Mouse (Mus musculus): Measurements from ENCODE around the gene Pdzk1. TPM values are rescaled to one million over a fixed set of nuclear protein-coding genes. Genes with fewer than 3 reads are reported as not detected.
A peak's percentile ranks its signal among the peaks of the same experiment; 100 is the strongest.

Gene Pdzk1
- polyA plus RNA-seq (2015; fragmentation: Nextera tagmentation; extraction: Ambion mirVana), result 0.16 TPM in 1 of 2 replicates, not detected in the other

DNA sequence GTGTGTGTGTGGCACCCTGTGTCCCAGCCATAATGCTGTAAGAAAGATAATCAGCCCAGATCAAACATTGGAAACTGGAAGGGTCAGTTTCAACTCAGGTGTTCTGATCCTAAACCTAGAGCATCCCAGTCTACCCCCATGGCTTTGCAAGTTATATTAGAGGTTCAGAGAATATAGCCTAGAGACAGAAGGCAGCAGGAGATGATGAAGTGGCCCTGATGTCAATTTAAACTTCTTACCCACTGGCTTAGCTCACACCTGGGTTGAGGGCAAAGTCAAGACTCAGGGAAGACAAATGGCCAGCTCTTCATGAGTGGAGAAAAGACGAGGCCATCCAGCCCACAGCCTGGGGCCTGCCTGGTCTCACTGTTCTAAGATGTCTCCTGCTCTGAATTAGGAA is at the start of gene Pdzk1, which contains the start of gene Cd160:
Pdzk1 (plus strand) TSS at position 301 of the 400 bp plus-strand sequence.
Cd160 (minus strand) TSS at position 368 of the 400 bp plus-strand sequence.
- H3K36me3 ChIP-seq, result no peaks in the 10 kb centered on the region
- ATAC-seq (ENCODE audit: low FRiP score, low read depth), result no peak
- no peak within 1 kb of the TSS for H3K27ac ChIP-seq (replicated peaks)
- H3K4me1 ChIP-seq (replicated peaks), result 0 out of 2 replicates have a peak, but pooled peaks cover 3% of the 10 kb centered on the region
- H3K4me2 ChIP-seq, result no peak within 1 kb of the TSS
- no peaks in the 10 kb centered on the region for H3K27me3 ChIP-seq
- H3K9me3 ChIP-seq, result no peaks in the 10 kb centered on the region
- no peak within 1 kb of the TSS for H3K4me3 ChIP-seq
- no peak within 1 kb of the TSS for H3K9ac ChIP-seq
- 79% methylated on average over 1 of the region's 1 CpGs for WGBS

DNA sequence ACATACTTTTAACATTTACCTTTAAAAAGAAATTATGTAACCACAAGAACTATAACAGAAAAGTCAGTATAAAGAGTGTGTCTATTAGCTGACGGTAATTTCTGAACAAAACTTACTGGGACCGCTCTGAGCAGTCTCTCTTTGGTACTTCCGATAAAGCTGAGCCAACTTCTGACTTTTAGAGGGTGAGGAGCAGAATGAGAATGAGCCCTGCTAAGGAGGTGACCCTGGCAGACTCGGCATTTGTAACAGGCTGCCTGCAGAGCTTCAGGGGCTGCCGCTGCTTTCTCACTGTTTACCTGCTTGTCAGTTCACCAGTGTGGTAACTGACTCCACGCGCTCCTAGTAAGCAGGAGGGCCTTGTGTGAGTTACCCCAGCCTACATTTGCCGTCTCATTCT is 46.8 kb upstream of the Pdzk1 start:
- no peak for ATAC-seq (ENCODE audit: low FRiP score, low read depth)
- peak overlapping the region; percentile 48; the same call in 1 of the 2 replicates for H3K27ac ChIP-seq (replicated peaks)
- H3K4me3 ChIP-seq, result no peak overlapping the region
- H3K36me3 ChIP-seq, result peaks cover 24% of the 10 kb centered on the region
- WGBS, result 69% methylated on average over 8 of the region's 8 CpGs
- H3K4me2 ChIP-seq, result no peak overlapping the region
- H3K9ac ChIP-seq, result no peak overlapping the region
- no peaks in the 10 kb centered on the region for H3K9me3 ChIP-seq
- H3K27me3 ChIP-seq, result no peaks in the 10 kb centered on the region
- no peaks in the 10 kb centered on the region for H3K4me1 ChIP-seq (replicated peaks)

DNA sequence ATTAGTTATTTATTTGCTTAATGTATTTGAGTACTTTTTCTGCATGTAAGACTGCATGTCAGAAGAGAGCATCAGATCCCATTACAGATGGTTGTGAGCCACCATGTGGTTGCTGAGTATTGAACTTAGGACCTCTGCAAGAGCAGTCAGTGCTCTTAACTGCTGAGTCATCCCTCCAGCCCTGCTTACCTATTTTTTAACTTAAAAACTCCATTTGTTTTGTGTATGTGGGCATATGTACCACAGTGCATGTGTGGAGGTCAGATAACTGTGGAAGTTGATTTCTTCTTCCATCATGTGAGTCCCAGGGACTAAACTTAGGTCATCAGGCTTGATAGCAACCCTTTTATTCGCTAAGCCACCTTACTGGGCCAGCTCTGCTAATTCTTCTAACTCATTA is 41.3 kb upstream of the Pdzk1 start:
- no peaks in the 10 kb centered on the region for H3K9me3 ChIP-seq
- H3K4me1 ChIP-seq (replicated peaks), result no peaks in the 10 kb centered on the region
- no peak overlapping the region for H3K4me2 ChIP-seq
- H3K27me3 ChIP-seq, result no peaks in the 10 kb centered on the region
- H3K4me3 ChIP-seq, result no peak overlapping the region
- peaks cover 56% of the 10 kb centered on the region for H3K36me3 ChIP-seq
- 95% methylated on average over 1 of the region's 1 CpGs for WGBS
- no peak overlapping the region for H3K9ac ChIP-seq
- ATAC-seq (ENCODE audit: low FRiP score, low read depth), result no peak
- no peak overlapping the region for H3K27ac ChIP-seq (replicated peaks)

DNA sequence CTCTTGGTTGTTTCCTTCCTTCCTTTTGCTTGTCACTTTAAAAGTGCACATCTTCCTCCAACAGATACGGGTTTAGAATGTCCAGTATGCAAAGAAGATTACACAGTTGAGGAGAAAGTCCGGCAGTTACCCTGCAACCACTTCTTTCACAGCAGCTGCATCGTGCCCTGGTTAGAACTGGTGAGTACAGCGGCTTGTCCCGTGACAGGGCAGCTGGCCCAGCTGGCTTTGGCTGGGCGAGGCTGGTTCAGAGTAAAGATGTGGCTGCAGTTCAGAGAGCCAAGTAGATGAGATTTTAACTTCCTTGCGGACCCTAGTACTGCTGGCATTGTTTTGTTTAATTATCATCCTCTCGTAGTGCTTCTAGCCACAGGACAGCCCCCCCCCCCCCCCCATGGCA is 40.6 kb upstream of the Pdzk1 start:
- 83% methylated on average over 8 of the region's 8 CpGs for WGBS

GRCm38 (mm10) chr3:96800254-96800653 is 28.8 kb upstream of the Pdzk1 start:
- no peaks in the 10 kb centered on the region for H3K27me3 ChIP-seq
- whole genome bisulfite sequencing, result 91% methylated on average over 11 of the region's 11 CpGs
- no peak for ATAC-seq (ENCODE audit: low FRiP score, low read depth)

More for the DNA sequence above, 40.6 kb upstream of the Pdzk1 start:
- H3K4me2 ChIP-seq, result no peak overlapping the region
- no peaks in the 10 kb centered on the region for H3K9me3 ChIP-seq
- H3K36me3 ChIP-seq, result peaks cover 56% of the 10 kb centered on the region
- no peak overlapping the region for H3K27ac ChIP-seq (replicated peaks)
- no peak overlapping the region for H3K4me3 ChIP-seq
- ATAC-seq (ENCODE audit: low FRiP score, low read depth), result no peak
- no peak overlapping the region for H3K9ac ChIP-seq
- H3K27me3 ChIP-seq, result no peaks in the 10 kb centered on the region
- no peaks in the 10 kb centered on the region for H3K4me1 ChIP-seq (replicated peaks)

DNA sequence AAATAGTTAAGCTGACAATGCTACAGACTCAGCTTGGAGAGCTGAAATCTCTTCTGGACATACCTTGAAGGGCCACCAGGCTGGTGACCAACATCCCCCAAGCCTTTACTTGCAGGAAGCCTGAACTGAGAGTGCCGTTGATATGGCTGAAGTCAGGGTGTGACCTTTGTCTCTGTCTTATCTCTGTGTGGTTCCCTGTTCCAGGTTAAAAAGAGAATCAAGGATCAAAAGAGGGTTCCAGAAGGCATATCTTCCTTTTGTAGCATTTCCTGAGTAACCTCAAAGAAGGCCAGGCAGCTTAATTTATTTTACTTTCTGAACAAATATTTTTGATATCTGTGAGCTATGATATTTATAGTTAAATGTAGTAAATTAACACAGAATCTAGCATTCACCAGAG is 26.9 kb upstream of the Pdzk1 start:
- Histone ChIP-seq H3K4me1 (replicated peaks) (no peaks in the 10 kb centered on the region), H3K9me3 (no peaks in the 10 kb centered on the region), H3K27me3 (no peaks in the 10 kb centered on the region), H3K36me3 (0 out of 2 replicates have a peak, but pooled peaks cover 5% of the 10 kb centered on the region), H3K4me3 (no peak overlapping the region), H3K4me2 (no peak overlapping the region), H3K27ac (replicated peaks) (no peak overlapping the region), H3K9ac (no peak overlapping the region)
- 97% methylated on average over 1 of the region's 1 CpGs for WGBS
- no peak for ATAC-seq (ENCODE audit: low FRiP score, low read depth)

More at GRCm38 (mm10) chr3:96800254-96800653, 28.8 kb upstream of the Pdzk1 start:
- H3K9me3 ChIP-seq, result no peaks in the 10 kb centered on the region
- no peak overlapping the region for H3K4me2 ChIP-seq
- no peak overlapping the region for H3K27ac ChIP-seq (replicated peaks)
- no peak overlapping the region for H3K4me3 ChIP-seq
- H3K36me3 ChIP-seq, result peaks cover 4% of the 10 kb centered on the region; the same call in 1 of the 2 replicates
- H3K9ac ChIP-seq, result no peak overlapping the region
- no peaks in the 10 kb centered on the region for H3K4me1 ChIP-seq (replicated peaks)

- ATAC-seq (ENCODE audit: low FRiP score, low read depth), result no peak
These were observed 20.9 kb upstream of the Pdzk1 start for GRCm38 (mm10) chr3:96808136-96808535.

DNA sequence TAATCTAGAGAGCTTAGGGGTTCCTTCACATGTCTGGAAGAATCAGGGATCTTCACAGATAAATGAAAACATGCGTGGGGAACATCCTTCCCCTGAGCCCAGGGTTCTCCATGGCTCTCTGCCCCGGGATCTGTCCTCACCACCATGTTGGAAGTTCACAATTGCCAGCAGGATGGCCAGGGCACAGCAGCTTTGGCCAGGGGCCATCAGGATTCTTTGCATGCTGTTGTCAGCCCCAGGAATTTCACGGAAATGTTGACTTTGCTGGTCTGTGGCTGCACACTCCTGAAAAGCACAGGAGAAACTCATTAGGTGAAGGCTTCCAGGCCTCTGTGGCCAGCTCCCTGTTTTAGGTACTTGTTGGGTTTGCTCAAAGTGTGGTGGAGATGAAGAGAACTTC is 20.4 kb upstream of the Pdzk1 start:
- H3K4me2 ChIP-seq, result no peak overlapping the region
- H3K36me3 ChIP-seq, result 0 out of 2 replicates have a peak, but pooled peaks cover 6% of the 10 kb centered on the region
- 71% methylated on average over 3 of the region's 3 CpGs for WGBS
- no peaks in the 10 kb centered on the region for H3K9me3 ChIP-seq
- ATAC-seq (ENCODE audit: low FRiP score, low read depth), result no peak
- H3K4me1 ChIP-seq (replicated peaks), result no peaks in the 10 kb centered on the region
- H3K9ac ChIP-seq, result no peak overlapping the region
- H3K27ac ChIP-seq (replicated peaks), result no peak overlapping the region
- H3K4me3 ChIP-seq, result no peak overlapping the region
- H3K27me3 ChIP-seq, result no peaks in the 10 kb centered on the region

More at GRCm38 (mm10) chr3:96808136-96808535, 20.9 kb upstream of the Pdzk1 start:
- H3K27me3 ChIP-seq, result no peaks in the 10 kb centered on the region
- H3K4me1 ChIP-seq (replicated peaks), result no peaks in the 10 kb centered on the region
- no peak overlapping the region for H3K4me2 ChIP-seq
- WGBS, result 79% methylated on average over 3 of the region's 3 CpGs
- H3K36me3 ChIP-seq, result 0 out of 2 replicates have a peak, but pooled peaks cover 6% of the 10 kb centered on the region
- H3K4me3 ChIP-seq, result no peak overlapping the region
- no peaks in the 10 kb centered on the region for H3K9me3 ChIP-seq
- H3K9ac ChIP-seq, result no peak overlapping the region
- H3K27ac ChIP-seq (replicated peaks), result no peak overlapping the region

GRCm38 (mm10) chr3:96811232-96811631 is 17.9 kb upstream of the Pdzk1 start:
- 95% methylated on average over 3 of the region's 3 CpGs for WGBS
- Histone ChIP-seq H3K4me1 (replicated peaks) (no peaks in the 10 kb centered on the region), H3K4me3 (no peak overlapping the region), H3K36me3 (0 out of 2 replicates have a peak, but pooled peaks cover 3% of the 10 kb centered on the region), H3K9ac (no peak overlapping the region), H3K4me2 (no peak overlapping the region), H3K27ac (replicated peaks) (no peak overlapping the region), H3K9me3 (no peaks in the 10 kb centered on the region), H3K27me3 (no peaks in the 10 kb centered on the region)
- ATAC-seq (ENCODE audit: low FRiP score, low read depth), result no peak

GRCm38 (mm10) chr3:96812395-96813091 is 16.5 kb upstream of the Pdzk1 start:
- H3K27ac ChIP-seq (replicated peaks), result no peak overlapping the region
- H3K27me3 ChIP-seq, result no peaks in the 10 kb centered on the region
- H3K9me3 ChIP-seq, result no peaks in the 10 kb centered on the region
- H3K4me2 ChIP-seq, result peak overlapping the region; percentile 30; the same call in 1 of the 2 replicates
- no peaks in the 10 kb centered on the region for H3K4me1 ChIP-seq (replicated peaks)
- ATAC-seq (ENCODE audit: low FRiP score, low read depth), result no peak
- H3K4me3 ChIP-seq, result no peak overlapping the region
- WGBS, result 41% methylated on average over 20 of the region's 20 CpGs
- no peak overlapping the region for H3K9ac ChIP-seq
- H3K36me3 ChIP-seq, result no peaks in the 10 kb centered on the region

DNA sequence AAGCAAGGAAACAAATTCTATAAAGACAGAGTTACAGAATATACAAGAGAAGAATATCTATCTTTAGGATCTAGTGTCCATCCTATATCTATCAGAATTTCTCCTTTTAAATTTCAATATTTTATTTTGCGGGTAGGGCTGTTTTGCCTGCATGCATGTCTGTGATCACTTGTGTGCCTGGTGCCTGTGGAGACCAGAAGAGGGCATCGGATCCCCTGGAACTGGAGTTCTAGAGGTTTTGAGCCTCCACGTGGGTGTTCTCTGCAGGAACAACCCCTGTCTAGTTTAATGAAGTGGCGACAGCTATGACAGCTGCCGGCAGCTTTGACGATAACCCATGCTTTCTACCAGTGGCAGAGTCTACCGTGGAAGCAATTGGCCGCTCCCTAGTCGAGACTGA is 16.0 kb upstream of the Pdzk1 start:
- H3K4me2 ChIP-seq, result peak overlapping the region; percentile 29
- no peaks in the 10 kb centered on the region for H3K36me3 ChIP-seq
- H3K9ac ChIP-seq, result no peak overlapping the region
- H3K9me3 ChIP-seq, result no peaks in the 10 kb centered on the region
- 40% methylated on average over 9 of the region's 9 CpGs for WGBS
- H3K4me3 ChIP-seq, result no peak overlapping the region
- no peaks in the 10 kb centered on the region for H3K27me3 ChIP-seq
- no peak overlapping the region for H3K27ac ChIP-seq (replicated peaks)
- H3K4me1 ChIP-seq (replicated peaks), result no peaks in the 10 kb centered on the region
- ATAC-seq (ENCODE audit: low FRiP score, low read depth), result no peak

GRCm38 (mm10) chr3:96813591-96814244 is 15.4 kb upstream of the Pdzk1 start:
- Histone ChIP-seq H3K4me2 (no peak overlapping the region), H3K4me3 (no peak overlapping the region), H3K9ac (no peak overlapping the region), H3K27ac (replicated peaks) (no peak overlapping the region), H3K4me1 (replicated peaks) (no peaks in the 10 kb centered on the region), H3K9me3 (no peaks in the 10 kb centered on the region), H3K36me3 (no peaks in the 10 kb centered on the region), H3K27me3 (no peaks in the 10 kb centered on the region)
- ATAC-seq (ENCODE audit: low FRiP score, low read depth), result no peak
- 75% methylated on average over 7 of the region's 7 CpGs for WGBS

Measured in hindbrain, embryonic 15.5 days (tissue).